Mouse (Mus musculus) ES-Bruce4 (cell line): ENCODE results near the gene Mocs3. TPM values are rescaled to one million over a fixed set of nuclear protein-coding genes. Genes with fewer than 3 reads are reported as not detected.
A peak's percentile ranks its signal among the peaks of the same experiment; 100 is the strongest.

Experiments
- H3K27ac ChIP-seq: 2 replicates; pipeline ENCODE4 v1.5.1; 2012; ENCODE audit warnings: low read length, inconsistent platforms; ENCODE audit not compliant: insufficient read depth
- H3K27me3 ChIP-seq: 2 replicates; pipeline ENCODE4 v1.6.1; 2012; ENCODE audit warnings: mild to moderate bottlenecking, low read length, inconsistent platforms; ENCODE audit not compliant: control insufficient read depth, poor library complexity, insufficient read depth, severe bottlenecking
- H3K36me3 ChIP-seq: 2 replicates; pipeline ENCODE4 v1.6.1; 2012; ENCODE audit warnings: inconsistent platforms, mild to moderate bottlenecking, low read length, moderate library complexity; ENCODE audit not compliant: control insufficient read depth, poor library complexity, insufficient read depth, severe bottlenecking
- H3K4me1 ChIP-seq: one replicate; pipeline ENCODE4 v1.8.1; 2011; ENCODE audit warnings: low read length; ENCODE audit not compliant: control insufficient read depth, insufficient read depth
- H3K4me3 ChIP-seq: 2 replicates; pipeline ENCODE4 v1.5.1; 2011; ENCODE audit warnings: low read depth, mild to moderate bottlenecking, low read length
- H3K9ac ChIP-seq: 2 replicates; pipeline ENCODE4 v1.6.1; 2012; ENCODE audit warnings: low read depth, mild to moderate bottlenecking, inconsistent platforms; ENCODE audit not compliant: poor library complexity, severe bottlenecking
- H3K9me3 ChIP-seq: replicated peaks from 2 replicates; pipeline ENCODE4 v1.6.1; 2012; ENCODE audit warnings: mild to moderate bottlenecking, low read length, inconsistent platforms; ENCODE audit not compliant: control insufficient read depth, poor library complexity, insufficient read depth, severe bottlenecking
- CTCF ChIP-seq: IDR thresholded peaks from one replicate; pipeline ENCODE4 v1.8.1; 2011; ENCODE audit warnings: low read depth, low read length
- EP300 ChIP-seq: IDR thresholded peaks from 2 replicates; pipeline ENCODE4 v1.6.1; 2011; ENCODE audit warnings: low read depth, low read length; ENCODE audit not compliant: insufficient read depth
- POLR2A ChIP-seq: IDR thresholded peaks from one replicate; pipeline ENCODE4 v1.8.1; 2011; ENCODE audit warnings: low read length; ENCODE audit not compliant: insufficient read depth
- polyA plus RNA-seq: library from polyadenylated mRNA; stranded (reverse); fragments of >200 nt; gene quantifications from 2 replicates; pipeline ENCODE4 v1.2.4, GENCODE M21; 2011; ENCODE audit warnings: low read depth; ENCODE audit not compliant: missing spikeins, insufficient read depth, insufficient read length

Gene Mocs3
- polyA plus RNA-seq, 1 experiment = 3.2 TPM

GRCm38 (mm10) chr2:168280729-168281581, 50.5 kb downstream of the Mocs3 start:
- Histone ChIP-seq H3K36me3 (no peaks in the 10 kb centered on the region), H3K9me3 (no peaks in the 10 kb centered on the region), H3K27me3 (0 out of 2 replicates have a peak, but pooled peaks cover 2% of the 10 kb centered on the region), H3K9ac (peak overlapping the region; percentile 63), H3K4me1 (no peaks in the 10 kb centered on the region), H3K27ac (no peak overlapping the region), H3K4me3 (peak overlapping the region; percentile 76)
- TF ChIP-seq POLR2A (peak; percentile 27), EP300 (no peak)

- H3K36me3 ChIP-seq = no peaks in the 10 kb centered on the region
- H3K4me3 ChIP-seq = peak within 1 kb of the TSS; percentile 76
- no peaks in the 10 kb centered on the region for H3K9me3 ChIP-seq
- peak within 1 kb of the TSS; percentile 63 for H3K9ac ChIP-seq
- TF ChIP-seq EP300 = no peak
- TF ChIP-seq POLR2A = no peak
- TF ChIP-seq CTCF = no peak
- H3K27me3 ChIP-seq = 0 out of 2 replicates have a peak, but pooled peaks cover 2% of the 10 kb centered on the region
- no peaks in the 10 kb centered on the region for H3K4me1 ChIP-seq
- no peak within 1 kb of the TSS for H3K27ac ChIP-seq
Observed at GRCm38 (mm10) chr2:168281582-168281981, 51.2 kb downstream of the Mocs3 start, which contains the start of gene Kcng1. TSS of gene Kcng1 (minus strand) at chr2:168281736.

Other genes with a start within 250 kb of the Mocs3 start
- gene Ripor3, start 220.0 kb upstream of the Mocs3 start, polyA plus RNA-seq = 1.8 and 2.4 TPM in 2 replicates
- 55.0 and 55.3 TPM in 2 replicates for gene Pard6b, start 149.6 kb upstream of the Mocs3 start, polyA plus RNA-seq
- gene Adnp, start 23.5 kb upstream of the Mocs3 start, polyA plus RNA-seq = 72.7 and 87.5 TPM in 2 replicates
- 58.3 and 67.8 TPM in 2 replicates for gene Gm20716, start 258 bp upstream of the Mocs3 start, polyA plus RNA-seq
- 54.7 and 64.7 TPM in 2 replicates for gene Dpm1, start within 50 bp of the Mocs3 start, polyA plus RNA-seq
- 0.70 and 0.78 TPM in 2 replicates for gene Kcng1, start 51.1 kb downstream of the Mocs3 start, polyA plus RNA-seq